Mouse (Mus musculus): ENCODE measurements around the gene Wdtc1.

DNA sequence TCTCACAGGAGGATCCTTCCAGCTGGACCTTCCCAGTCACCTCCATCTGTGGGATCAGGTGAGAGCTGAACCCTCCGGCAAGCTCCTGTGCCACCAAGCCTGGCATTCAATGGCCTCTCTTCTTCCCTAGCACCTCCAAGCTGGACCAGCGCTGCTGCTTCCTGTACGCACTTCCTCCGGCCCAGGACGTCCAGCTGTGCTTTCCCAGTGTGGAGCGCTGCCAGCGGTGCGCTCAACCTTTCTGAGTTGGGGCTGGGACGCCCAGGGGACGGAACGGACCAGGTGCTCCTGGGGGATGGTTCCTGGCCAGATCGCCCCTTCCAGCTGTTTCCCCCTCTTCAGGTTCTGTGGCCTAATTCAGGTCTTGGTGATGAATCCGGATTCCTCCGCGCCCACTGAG is 106.2 kb downstream of the Wdtc1 start:
- TF ChIP-seq CTCF (IDR thresholded peaks at IDR 0.05; ENCODE audit: borderline replicate concordance, insufficient read depth, low read length) (no peak), POLR2A (IDR thresholded peaks at IDR 0.05; ENCODE audit: low read depth, low read length) (no peak)
